Mouse (Mus musculus): ENCODE results near the gene Syt12. TPM values are rescaled to one million over a fixed set of nuclear protein-coding genes. Genes with fewer than 3 reads are reported as not detected.
A peak's percentile ranks its signal among the peaks of the same experiment; 100 is the strongest.

Syt12 gene
- total RNA-seq, 2 experiments from 2014 or later, result 4.2 to 7.2 TPM

GRCm38 (mm10) chr19:4404840-4405239 is 72.4 kb downstream of the Syt12 start:
- no peak for DNase-seq

- no peak for DNase-seq
Observed at GRCm38 (mm10) chr19:4398959-4399358, 78.3 kb downstream of the Syt12 start.

GRCm38 (mm10) chr19:4398630-4398948 is 78.7 kb downstream of the Syt12 start:
- DNase-seq, result no peak

GRCm38 (mm10) chr19:4397798-4398629 is 79.2 kb downstream of the Syt12 start, which contains the start of gene Kdm2a:
TSS of gene Kdm2a (minus strand) at chr19:4398285.
- peak; percentile 57 to 77 for DNase-seq

GRCm38 (mm10) chr19:4396998-4397797 is 80.0 kb downstream of the Syt12 start:
- peak; percentile 95 to 97 for DNase-seq

GRCm38 (mm10) chr19:4396081-4396997 is 80.9 kb downstream of the Syt12 start:
- peak; percentile 32 to 67 for DNase-seq

Other genes starting within 250 kb of the Syt12 start
- gene Pold4, start 245.5 kb downstream of the Syt12 start, total RNA-seq (2021), result 10 to 100 TPM in 1 of 2 experiments, 1 to 10 TPM in 1; 9.1 to 19.9 TPM
- 1 to 10 TPM; 5.6 to 7.4 TPM for gene Ssh3, start 208.3 kb downstream of the Syt12 start, total RNA-seq (2021)
- gene Ankrd13d, start 194.3 kb downstream of the Syt12 start, total RNA-seq (2021), result 1 to 10 TPM in 1 of 2 experiments, under 1 TPM in 1; 0.92 to 2.1 TPM
- 10 to 100 TPM; 45.9 to 54.9 TPM for gene Grk2, start 171.2 kb downstream of the Syt12 start, total RNA-seq (2021)
- 10 to 100 TPM; 34.9 to 44.1 TPM for gene Kdm2a, start 79.2 kb downstream of the Syt12 start, total RNA-seq (2021)
- gene Rhod, start 38.0 kb downstream of the Syt12 start, total RNA-seq (2021), result 1 to 10 TPM; 5.4 to 5.8 TPM
- 1 to 10 TPM in 1 of 2 experiments, not detected in 1; 1.2 TPM for gene 2010003K11Rik, start 21.1 kb upstream of the Syt12 start, total RNA-seq (2021)
- 10 to 100 TPM; 44.9 to 96.4 TPM for gene Pcx, start 33.0 kb upstream of the Syt12 start, total RNA-seq (2021)
- gene Lrfn4, start 138.2 kb upstream of the Syt12 start, total RNA-seq (2021), result 1 to 10 TPM; 5.4 to 8.5 TPM
- 10 to 100 TPM in 1 of 2 experiments, 1 to 10 TPM in 1; 9.1 to 10.3 TPM for gene Rce1, start 148.2 kb upstream of the Syt12 start, total RNA-seq (2021)
- gene Gm960, start 221.2 kb upstream of the Syt12 start, total RNA-seq (2021), result not detected
- gene Sptbn2, start 233.7 kb upstream of the Syt12 start, total RNA-seq (2021), result under 1 TPM; 0.22 to 0.98 TPM